In the genomic region with DNA sequence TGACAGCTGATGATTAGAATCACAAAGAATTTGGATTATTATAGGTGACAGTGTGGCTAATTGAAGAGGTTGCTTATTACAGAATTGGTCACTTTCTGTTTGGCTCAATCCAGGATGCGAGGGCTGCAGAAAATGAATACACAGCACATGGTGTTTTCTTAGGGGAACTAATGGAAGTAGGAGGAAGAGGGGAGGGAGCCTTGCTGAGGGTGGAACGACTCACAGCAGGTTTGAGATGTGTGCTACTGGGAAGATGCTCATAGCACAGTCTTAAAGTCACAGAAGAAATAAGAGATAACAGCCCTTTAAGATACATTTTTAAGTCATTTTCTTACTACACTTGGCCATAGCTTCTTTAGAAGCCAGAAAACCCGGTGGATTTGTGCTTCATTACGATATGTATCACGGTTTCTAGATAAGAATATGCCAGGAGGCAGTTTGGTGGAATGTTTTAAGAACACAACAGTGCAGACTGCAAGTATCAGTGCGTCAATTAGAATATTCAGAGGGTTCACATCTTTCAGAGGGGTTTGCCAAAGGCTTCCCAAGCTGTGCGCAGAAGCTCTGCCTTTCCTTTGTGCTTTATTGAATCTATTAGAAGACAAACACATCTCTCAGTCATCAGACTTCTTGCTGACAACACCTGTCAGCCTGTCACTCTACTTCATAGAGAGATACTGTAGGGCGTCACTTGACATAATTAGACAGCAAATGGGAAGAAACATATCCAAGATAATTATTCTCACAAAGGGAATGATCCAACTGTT, we compare ENCODE assay signal across 23 mouse cellular contexts.
DNase-seq lines count a peak whose midpoint lies in the region; ATAC-seq and TF ChIP-seq lines count a peak whose summit lies in the region.
"Had no signal": no experiment of that assay in that cellular context is flagged by ENCODE, and none has a peak within 500 bp of the region (broad histone marks: within the 10 kb centered on the region; RNA-seq: fewer than 3 reads in every experiment).

No protein-coding gene starts in this region.

- DNase-seq in cerebellum, postnatal 10 days = peak; percentile 12 to 26
- DNase-seq in cerebellum, postnatal 4 days (ENCODE audit: low spot score in 2 of 2) = no peak
- DNase-seq in layer of hippocampus, adult 11-12 months (ENCODE audit: low spot score) = peak; percentile 22
- DNase-seq in layer of hippocampus, postnatal 25 days (ENCODE audit: extremely low spot score in 1 of 2, low spot score in 1 of 2) = no peak
- peak; percentile 70 for DNase-seq in forebrain, postnatal 0 days
- peak; percentile 36 to 63 for DNase-seq in layer of hippocampus, postnatal 14 days (ENCODE audit: low spot score in 2 of 2)
- DNase-seq in gastrocnemius, postnatal 36 days = no peak
- no peak for DNase-seq in stomach, postnatal 0 days (ENCODE audit: low spot score)
- DNase-seq: adrenal gland, adult 8-10 months; cerebellum, adult 9-10 months; gastrocnemius, postnatal 25 days; heart, postnatal 36 days; kidney, adult 9 months; kidney, postnatal 14 days; liver, embryonic 13.5 days; lung, adult 2 months; lung, postnatal 14 days had no signal

- ATAC-seq in forebrain, postnatal 0 days = peak; percentile 97
- no peak for ATAC-seq in stomach, postnatal 0 days (ENCODE audit: low FRiP score, low TSS enrichment)
- ATAC-seq: activated CD4-positive, CD25-positive, alpha-beta regulatory T cell, adult 4 months; intestine, embryonic 16.5 days had no signal

- intact Hi-C loops in gastrocnemius, postnatal 36 days (cut with DNase I) = no loop called here

- TF ChIP-seq EP300 in stomach, postnatal 0 days (optimal IDR thresholded peaks at IDR 0.05) = no peak

- H3K9me3 ChIP-seq in forebrain, postnatal 0 days (ENCODE audit: low read length) = no peaks in the 10 kb centered on the region
- no peaks in the 10 kb centered on the region for H3K9me3 ChIP-seq in stomach, postnatal 0 days (ENCODE audit: control insufficient read depth, low read length)
- H3K9me3 ChIP-seq: embryonic facial prominence, embryonic 10.5 days; hindbrain, embryonic 15.5 days; limb, embryonic 13.5 days; liver, embryonic 13.5 days; neural tube, embryonic 15.5 days had no signal

- no peak overlapping the region for H3K4me3 ChIP-seq in forebrain, postnatal 0 days (ENCODE audit: low read depth, low read length)
- no peak overlapping the region for H3K4me3 ChIP-seq in stomach, postnatal 0 days (ENCODE audit: low read depth, low read length)
- H3K4me3 ChIP-seq: embryonic facial prominence, embryonic 10.5 days; hindbrain, embryonic 15.5 days; limb, embryonic 13.5 days; liver, embryonic 13.5 days; neural tube, embryonic 15.5 days had no signal

- TF ChIP-seq CTCF in forebrain, postnatal 0 days (IDR thresholded peaks at IDR 0.05; ENCODE audit: low read depth) = no peak
- no peak for TF ChIP-seq CTCF in stomach, postnatal 0 days (IDR thresholded peaks at IDR 0.05; ENCODE audit: low read depth)

- peak overlapping the region; percentile 59 for H3K27ac ChIP-seq in forebrain, postnatal 0 days (ENCODE audit: low read depth, low read length)
- H3K27ac ChIP-seq in stomach, postnatal 0 days (replicated peaks) = no peak overlapping the region
- H3K27ac ChIP-seq: embryonic facial prominence, embryonic 10.5 days; hindbrain, embryonic 15.5 days; limb, embryonic 13.5 days; liver, embryonic 13.5 days; neural tube, embryonic 15.5 days had no signal

- WGBS in forebrain, postnatal 0 days = 40% methylated on average over 8 of the region's 8 CpGs
- 72% methylated on average over 8 of the region's 8 CpGs for WGBS in stomach, postnatal 0 days

- no peak overlapping the region for H3K9ac ChIP-seq in forebrain, postnatal 0 days
- H3K9ac ChIP-seq in stomach, postnatal 0 days (ENCODE audit: low read length) = no peak overlapping the region
- H3K9ac ChIP-seq: hindbrain, embryonic 15.5 days; limb, embryonic 13.5 days; liver, embryonic 13.5 days; neural tube, embryonic 15.5 days had no signal

- H3K36me3 ChIP-seq in forebrain, postnatal 0 days (ENCODE audit: insufficient read depth) = no peaks in the 10 kb centered on the region
- no peaks in the 10 kb centered on the region for H3K36me3 ChIP-seq in stomach, postnatal 0 days (ENCODE audit: control insufficient read depth, insufficient read depth, low read length)
- H3K36me3 ChIP-seq: embryonic facial prominence, embryonic 10.5 days; hindbrain, embryonic 15.5 days; limb, embryonic 13.5 days; liver, embryonic 13.5 days; neural tube, embryonic 15.5 days had no signal

- H3K4me1 ChIP-seq in forebrain, postnatal 0 days (ENCODE audit: insufficient read depth) = no peaks in the 10 kb centered on the region
- no peaks in the 10 kb centered on the region for H3K4me1 ChIP-seq in stomach, postnatal 0 days (replicated peaks; ENCODE audit: control insufficient read depth, insufficient read depth)
- H3K4me1 ChIP-seq: embryonic facial prominence, embryonic 10.5 days; hindbrain, embryonic 15.5 days; limb, embryonic 13.5 days; liver, embryonic 13.5 days; neural tube, embryonic 15.5 days had no signal

- no peak overlapping the region for H3K4me2 ChIP-seq in forebrain, postnatal 0 days (ENCODE audit: low read depth)
- no peak overlapping the region for H3K4me2 ChIP-seq in stomach, postnatal 0 days (replicated peaks; ENCODE audit: low read depth)
- H3K4me2 ChIP-seq: hindbrain, embryonic 15.5 days; limb, embryonic 13.5 days; liver, embryonic 13.5 days; neural tube, embryonic 15.5 days had no signal

- no peaks in the 10 kb centered on the region for H3K27me3 ChIP-seq in forebrain, postnatal 0 days (ENCODE audit: insufficient read depth, low read length)
- no peaks in the 10 kb centered on the region for H3K27me3 ChIP-seq in stomach, postnatal 0 days (ENCODE audit: control insufficient read depth, insufficient read depth, low read length)
- H3K27me3 ChIP-seq: hindbrain, embryonic 15.5 days; limb, embryonic 13.5 days; liver, embryonic 13.5 days; neural tube, embryonic 15.5 days had no signal

Comparison
In these comparisons a context has a peak if more than half of its experiments do, and no peak if none do; other contexts are left out.
1. DNase-seq: peak in cerebellum, postnatal 10 days (2 of 2), layer of hippocampus, adult 11-12 months (single experiment), forebrain, postnatal 0 days (single experiment) and layer of hippocampus, postnatal 14 days (2 of 2); none in cerebellum, postnatal 4 days (0 of 2), layer of hippocampus, postnatal 25 days (0 of 2), gastrocnemius, postnatal 36 days (0 of 2) and stomach, postnatal 0 days (single experiment).